Mouse (Mus musculus): Measurements from ENCODE around the gene Agbl4. TPM values are rescaled to one million over a fixed set of nuclear protein-coding genes. Genes with fewer than 3 reads are reported as not detected.

The Agbl4 gene
- polyA plus RNA-seq, 1 experiment from 2014 or later = 0.16 TPM

DNA sequence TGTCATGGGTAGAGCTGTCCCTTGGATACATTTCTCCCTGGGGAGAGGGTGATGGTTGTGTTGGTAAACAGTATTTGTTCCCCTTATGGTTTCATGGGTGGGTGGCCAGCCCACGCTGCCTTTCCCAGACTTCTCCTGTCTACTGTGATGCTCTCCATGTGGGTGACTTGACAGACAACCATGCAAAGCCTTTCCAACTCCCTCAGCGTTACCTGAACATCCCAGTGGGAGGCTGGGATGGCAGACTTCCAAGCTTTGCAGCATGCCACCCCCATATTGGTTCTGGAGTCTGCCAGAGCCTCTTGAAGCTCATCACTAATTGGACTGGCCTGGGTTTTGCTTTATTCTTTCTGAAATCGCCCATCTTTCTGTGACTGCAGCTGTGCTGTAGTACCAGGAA is 1101.3 kb downstream of the Agbl4 start:
- Histone ChIP-seq H3K27ac (ENCODE audit: low read length) (no peak overlapping the region), H3K9me3 (ENCODE audit: control insufficient read depth, low read length) (no peaks in the 10 kb centered on the region), H3K4me1 (ENCODE audit: control insufficient read depth, insufficient read depth, low read length) (no peaks in the 10 kb centered on the region), H3K4me3 (ENCODE audit: low read length) (no peak overlapping the region), H3K27me3 (replicated peaks; ENCODE audit: control insufficient read depth, insufficient read depth, low read length) (no peaks in the 10 kb centered on the region), H3K36me3 (ENCODE audit: control insufficient read depth, insufficient read depth, low read length) (no peaks in the 10 kb centered on the region), H3K9ac (ENCODE audit: low read depth, low read length) (no peak overlapping the region), H3K4me2 (ENCODE audit: low read depth, low read length) (no peak overlapping the region)
- no peak for ATAC-seq
- 59% methylated on average over 3 of the region's 3 CpGs for WGBS

DNA sequence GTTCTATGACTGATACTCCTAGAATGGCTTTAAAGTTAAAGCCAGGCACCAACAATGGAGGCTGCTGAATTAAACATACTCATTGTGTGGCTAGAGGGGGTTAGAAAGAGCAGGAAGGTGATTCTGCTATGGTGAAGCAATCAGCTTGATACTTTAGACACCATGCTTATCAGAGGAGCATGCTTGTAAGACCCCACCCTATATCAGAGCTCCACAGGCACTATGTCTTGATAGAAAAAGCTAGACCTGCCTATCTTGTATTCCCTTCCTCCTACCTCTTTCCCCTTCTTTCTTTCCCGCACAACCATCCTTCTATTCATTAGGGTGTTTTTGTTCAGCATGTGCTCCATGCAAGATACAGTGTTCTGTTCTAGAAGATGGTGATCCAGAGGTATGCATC is 1104.0 kb downstream of the Agbl4 start:
- Histone ChIP-seq H3K36me3 (ENCODE audit: control insufficient read depth, insufficient read depth, low read length) (no peaks in the 10 kb centered on the region), H3K27ac (ENCODE audit: low read length) (no peak overlapping the region), H3K4me3 (ENCODE audit: low read length) (no peak overlapping the region), H3K27me3 (replicated peaks; ENCODE audit: control insufficient read depth, insufficient read depth, low read length) (no peaks in the 10 kb centered on the region), H3K4me1 (ENCODE audit: control insufficient read depth, insufficient read depth, low read length) (no peaks in the 10 kb centered on the region), H3K9ac (ENCODE audit: low read depth, low read length) (no peak overlapping the region), H3K4me2 (ENCODE audit: low read depth, low read length) (no peak overlapping the region), H3K9me3 (ENCODE audit: control insufficient read depth, low read length) (no peaks in the 10 kb centered on the region)
- 92% methylated on average over 1 of the region's 1 CpGs for WGBS
- no peak for ATAC-seq

DNA sequence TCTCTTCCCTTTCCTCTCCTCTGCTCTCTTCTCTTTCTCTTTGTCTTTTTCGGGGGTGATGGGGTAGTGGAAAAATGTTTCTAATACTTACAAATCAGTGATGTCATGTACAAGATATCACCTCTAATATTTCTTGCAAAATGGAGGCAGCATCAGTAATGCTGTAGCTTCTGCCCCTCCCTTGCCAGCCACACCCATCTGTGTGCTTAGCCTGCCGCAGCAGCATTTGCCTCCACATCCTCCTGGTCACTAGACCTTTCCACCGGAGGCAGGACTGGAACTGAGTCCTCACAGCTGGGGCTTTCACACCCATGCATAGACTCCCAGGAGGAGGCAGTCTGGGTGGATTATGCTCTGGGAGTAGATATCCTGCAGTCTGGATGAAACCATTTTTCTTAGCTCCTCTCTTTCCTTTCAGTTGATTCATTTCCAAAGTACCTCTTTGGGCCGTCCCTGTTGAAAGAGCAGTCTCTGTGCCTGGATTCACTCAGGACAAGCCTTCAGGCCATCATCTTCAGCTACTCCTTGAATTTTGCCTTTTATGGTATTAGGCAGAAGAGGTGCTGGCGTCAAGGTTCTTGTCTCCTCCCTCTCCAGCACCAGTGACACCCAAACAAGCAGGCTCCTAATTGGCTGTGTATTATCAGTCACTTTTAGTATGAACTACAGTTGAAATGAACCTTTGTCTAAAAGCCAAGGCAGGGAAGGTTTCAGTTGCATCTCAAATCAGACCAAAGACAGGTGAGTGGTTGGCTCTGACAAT is 1105.7 kb downstream of the Agbl4 start:
- H3K36me3 ChIP-seq (ENCODE audit: control insufficient read depth, insufficient read depth, low read length) = no peaks in the 10 kb centered on the region
- ATAC-seq = peak; percentile 53
- 56% methylated on average over 5 of the region's 5 CpGs for WGBS
- no peak overlapping the region for H3K4me3 ChIP-seq (ENCODE audit: low read length)
- no peak overlapping the region for H3K9ac ChIP-seq (ENCODE audit: low read depth, low read length)
- H3K4me1 ChIP-seq (ENCODE audit: control insufficient read depth, insufficient read depth, low read length) = no peaks in the 10 kb centered on the region
- no peak overlapping the region for H3K27ac ChIP-seq (ENCODE audit: low read length)
- H3K27me3 ChIP-seq (replicated peaks; ENCODE audit: control insufficient read depth, insufficient read depth, low read length) = no peaks in the 10 kb centered on the region
- H3K4me2 ChIP-seq (ENCODE audit: low read depth, low read length) = no peak overlapping the region
- H3K9me3 ChIP-seq (ENCODE audit: control insufficient read depth, low read length) = no peaks in the 10 kb centered on the region

DNA sequence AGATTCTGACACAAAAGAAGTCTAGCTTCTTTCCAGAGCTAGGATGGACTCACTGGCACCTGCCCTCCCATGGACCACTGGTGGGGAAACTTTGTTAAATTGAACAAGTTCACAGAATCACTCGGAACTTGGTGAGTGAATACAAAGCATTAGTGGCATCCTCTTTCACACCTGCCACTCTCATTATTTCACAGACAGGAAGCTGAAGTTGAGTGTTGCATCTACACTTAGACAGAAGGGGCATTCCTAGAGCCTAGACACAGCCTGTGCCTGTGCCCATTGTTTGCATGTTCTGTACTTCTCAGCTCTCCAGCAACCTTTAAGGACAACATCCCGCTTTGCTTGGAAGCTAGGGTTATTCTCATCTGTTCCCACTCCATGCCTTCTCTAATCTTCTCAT is 1107.5 kb downstream of the Agbl4 start:
- H3K27ac ChIP-seq (ENCODE audit: low read length) = no peak overlapping the region
- WGBS = 78% methylated on average over 2 of the region's 2 CpGs
- H3K4me3 ChIP-seq (ENCODE audit: low read length) = no peak overlapping the region
- H3K4me2 ChIP-seq (ENCODE audit: low read depth, low read length) = no peak overlapping the region
- no peaks in the 10 kb centered on the region for H3K36me3 ChIP-seq (ENCODE audit: control insufficient read depth, insufficient read depth, low read length)
- H3K9ac ChIP-seq (ENCODE audit: low read depth, low read length) = no peak overlapping the region
- H3K27me3 ChIP-seq (replicated peaks; ENCODE audit: control insufficient read depth, insufficient read depth, low read length) = no peaks in the 10 kb centered on the region
- ATAC-seq = no peak
- H3K4me1 ChIP-seq (ENCODE audit: control insufficient read depth, insufficient read depth, low read length) = no peaks in the 10 kb centered on the region
- no peaks in the 10 kb centered on the region for H3K9me3 ChIP-seq (ENCODE audit: control insufficient read depth, low read length)

DNA sequence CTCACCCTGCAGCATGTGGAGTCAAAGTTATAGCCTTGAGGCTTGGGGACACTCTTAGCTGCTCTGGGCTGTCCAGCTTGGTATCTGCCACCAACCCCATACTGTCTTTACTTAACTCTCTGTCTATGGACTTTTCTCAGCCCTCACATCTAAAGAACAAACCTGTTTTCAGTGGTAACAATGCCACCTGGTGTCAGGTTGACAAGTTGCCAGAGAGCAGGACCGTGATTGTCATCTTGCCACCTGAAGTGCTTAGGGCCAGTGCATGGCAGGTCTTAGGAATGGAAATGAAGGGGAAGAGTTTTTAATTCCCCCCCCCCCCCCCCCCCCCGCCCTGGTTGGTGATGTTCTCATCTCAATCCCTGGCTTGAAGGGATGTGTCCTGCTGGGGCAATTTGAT is 1112.7 kb downstream of the Agbl4 start:
- Histone ChIP-seq H3K27me3 (replicated peaks; ENCODE audit: control insufficient read depth, insufficient read depth, low read length) (no peaks in the 10 kb centered on the region), H3K9ac (ENCODE audit: low read depth, low read length) (no peak overlapping the region), H3K36me3 (ENCODE audit: control insufficient read depth, insufficient read depth, low read length) (no peaks in the 10 kb centered on the region), H3K27ac (ENCODE audit: low read length) (no peak overlapping the region), H3K9me3 (ENCODE audit: control insufficient read depth, low read length) (no peaks in the 10 kb centered on the region), H3K4me3 (ENCODE audit: low read length) (no peak overlapping the region), H3K4me2 (ENCODE audit: low read depth, low read length) (no peak overlapping the region), H3K4me1 (ENCODE audit: control insufficient read depth, insufficient read depth, low read length) (no peaks in the 10 kb centered on the region; the same call in 1 of the 2 replicates)
- ATAC-seq = 0 out of 2 replicates have a peak, but pooled peaks have one; percentile 46
- 15% methylated on average over 2 of the region's 2 CpGs for WGBS

DNA sequence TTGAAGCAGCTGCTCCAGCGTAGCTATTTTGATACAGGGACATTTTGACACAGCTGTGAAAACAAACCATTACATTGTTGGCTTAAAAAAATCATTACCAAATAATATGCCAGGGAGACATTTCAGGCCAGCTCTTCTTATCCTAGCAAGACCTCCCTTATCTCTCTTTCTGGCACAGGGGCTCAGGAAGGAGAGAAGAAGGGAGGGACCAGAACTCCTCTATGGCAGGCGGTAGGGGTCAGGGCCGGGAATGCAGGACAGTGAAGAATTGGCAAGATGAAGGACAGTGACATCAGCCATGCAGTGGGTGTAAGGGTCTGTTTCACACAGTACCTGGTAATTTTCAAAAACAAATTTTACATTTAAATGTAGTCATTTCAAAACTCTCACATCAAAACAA is 1116.5 kb downstream of the Agbl4 start:
- H3K4me3 ChIP-seq (ENCODE audit: low read length) = no peak overlapping the region
- H3K36me3 ChIP-seq (ENCODE audit: control insufficient read depth, insufficient read depth, low read length) = no peaks in the 10 kb centered on the region
- ATAC-seq = no peak
- H3K27me3 ChIP-seq (replicated peaks; ENCODE audit: control insufficient read depth, insufficient read depth, low read length) = no peaks in the 10 kb centered on the region
- no peak overlapping the region for H3K27ac ChIP-seq (ENCODE audit: low read length)
- H3K4me2 ChIP-seq (ENCODE audit: low read depth, low read length) = no peak overlapping the region
- H3K9me3 ChIP-seq (ENCODE audit: control insufficient read depth, low read length) = no peaks in the 10 kb centered on the region
- H3K9ac ChIP-seq (ENCODE audit: low read depth, low read length) = no peak overlapping the region
- H3K4me1 ChIP-seq (ENCODE audit: control insufficient read depth, insufficient read depth, low read length) = no peaks in the 10 kb centered on the region; the same call in 1 of the 2 replicates
- 42% methylated on average over 3 of the region's 3 CpGs for WGBS

DNA sequence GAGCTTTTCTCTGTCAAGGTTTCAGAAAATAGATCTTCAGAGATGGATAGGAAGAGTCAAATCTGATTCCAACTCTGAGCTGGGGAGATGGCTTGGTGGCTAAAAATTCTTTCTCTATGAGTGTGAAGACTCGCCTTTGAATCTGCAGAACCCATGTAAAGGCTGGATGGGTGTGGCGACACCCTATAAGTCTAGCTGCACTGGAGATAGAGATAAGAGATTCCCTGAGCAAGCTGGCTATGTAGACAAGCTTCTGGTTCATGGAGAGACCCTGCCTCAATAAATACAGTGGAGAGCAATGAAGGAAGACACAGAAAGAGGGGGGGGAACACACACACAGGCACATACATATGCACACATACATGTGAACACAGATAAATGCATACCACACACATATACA is 1118.7 kb downstream of the Agbl4 start:
- no peak overlapping the region for H3K4me2 ChIP-seq (ENCODE audit: low read depth, low read length)
- H3K27ac ChIP-seq (ENCODE audit: low read length) = no peak overlapping the region
- no peak overlapping the region for H3K4me3 ChIP-seq (ENCODE audit: low read length)
- no peaks in the 10 kb centered on the region for H3K27me3 ChIP-seq (replicated peaks; ENCODE audit: control insufficient read depth, insufficient read depth, low read length)
- ATAC-seq = no peak
- 87% methylated on average over 2 of the region's 2 CpGs for WGBS
- no peaks in the 10 kb centered on the region for H3K9me3 ChIP-seq (ENCODE audit: control insufficient read depth, low read length)
- no peaks in the 10 kb centered on the region; the same call in 1 of the 2 replicates for H3K4me1 ChIP-seq (ENCODE audit: control insufficient read depth, insufficient read depth, low read length)
- no peak overlapping the region for H3K9ac ChIP-seq (ENCODE audit: low read depth, low read length)
- no peaks in the 10 kb centered on the region for H3K36me3 ChIP-seq (ENCODE audit: control insufficient read depth, insufficient read depth, low read length)

DNA sequence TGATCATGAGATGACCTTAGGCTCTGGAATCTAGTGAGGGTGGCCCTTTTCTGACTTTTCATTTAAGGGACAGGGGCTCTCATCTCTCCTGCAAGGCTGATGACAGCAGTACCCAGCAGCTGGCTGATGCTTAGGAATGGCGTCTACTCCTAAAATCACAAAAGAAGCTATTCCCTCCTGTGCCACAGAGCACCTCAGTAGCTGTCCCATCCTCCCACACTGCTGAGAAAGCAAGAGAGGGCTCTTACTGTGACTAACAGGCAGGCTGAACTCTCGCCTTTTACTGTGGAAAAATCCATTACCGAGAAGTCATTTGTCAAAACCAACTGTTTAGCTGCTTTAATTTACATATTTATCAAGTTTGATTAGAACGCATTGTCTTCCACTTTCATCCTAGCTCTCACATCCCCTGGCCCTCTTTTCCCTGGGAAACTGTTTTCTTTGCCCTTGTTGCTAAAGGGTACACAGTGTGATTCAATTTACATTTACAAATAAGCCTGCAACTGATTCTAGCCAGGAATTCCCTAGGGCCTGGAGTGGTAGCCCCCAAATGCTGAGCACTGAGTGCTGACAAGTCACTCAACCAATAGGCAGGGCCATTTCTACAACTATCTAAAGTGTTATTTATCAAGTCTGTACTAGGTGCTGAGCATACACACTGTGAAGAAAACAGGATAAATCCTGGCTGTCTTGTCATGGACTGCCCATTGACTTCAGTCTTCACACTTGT is 1119.8 kb downstream of the Agbl4 start:
- no peaks in the 10 kb centered on the region; the same call in 1 of the 2 replicates for H3K4me1 ChIP-seq (ENCODE audit: control insufficient read depth, insufficient read depth, low read length)
- H3K27me3 ChIP-seq (replicated peaks; ENCODE audit: control insufficient read depth, insufficient read depth, low read length) = no peaks in the 10 kb centered on the region
- ATAC-seq = no peak
- H3K27ac ChIP-seq (ENCODE audit: low read length) = no peak overlapping the region
- WGBS = 50% methylated on average over 4 of the region's 4 CpGs
- no peak overlapping the region for H3K4me3 ChIP-seq (ENCODE audit: low read length)
- H3K9me3 ChIP-seq (ENCODE audit: control insufficient read depth, low read length) = no peaks in the 10 kb centered on the region
- H3K36me3 ChIP-seq (ENCODE audit: control insufficient read depth, insufficient read depth, low read length) = no peaks in the 10 kb centered on the region
- no peak overlapping the region for H3K4me2 ChIP-seq (ENCODE audit: low read depth, low read length)
- H3K9ac ChIP-seq (ENCODE audit: low read depth, low read length) = no peak overlapping the region

DNA sequence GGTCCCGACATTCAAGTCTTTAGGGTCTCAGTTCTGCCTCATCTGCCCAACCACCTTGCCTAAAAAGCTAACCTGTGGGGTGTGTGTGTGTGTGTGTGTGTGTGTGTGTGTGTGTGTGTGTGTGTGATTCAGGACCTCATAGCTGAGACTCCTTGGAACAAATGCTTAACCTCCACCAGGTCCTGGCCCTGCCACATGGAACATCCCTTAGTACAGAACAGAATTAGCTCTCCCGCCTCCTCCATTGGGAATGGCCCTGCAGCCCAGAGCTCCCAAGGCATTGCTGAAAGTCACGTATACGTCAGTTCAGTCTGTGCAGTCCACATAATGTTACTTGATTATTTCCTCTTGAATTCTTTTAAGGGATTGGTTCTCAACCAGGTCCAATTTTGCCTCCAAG is 1120.7 kb downstream of the Agbl4 start:
- 93% methylated on average over 4 of the region's 4 CpGs for WGBS
- ATAC-seq = no peak
- H3K4me3 ChIP-seq (ENCODE audit: low read length) = no peak overlapping the region
- no peak overlapping the region for H3K4me2 ChIP-seq (ENCODE audit: low read depth, low read length)
- H3K4me1 ChIP-seq (ENCODE audit: control insufficient read depth, insufficient read depth, low read length) = no peaks in the 10 kb centered on the region; the same call in 1 of the 2 replicates
- no peaks in the 10 kb centered on the region for H3K9me3 ChIP-seq (ENCODE audit: control insufficient read depth, low read length)
- H3K9ac ChIP-seq (ENCODE audit: low read depth, low read length) = no peak overlapping the region
- no peaks in the 10 kb centered on the region for H3K27me3 ChIP-seq (replicated peaks; ENCODE audit: control insufficient read depth, insufficient read depth, low read length)
- no peak overlapping the region for H3K27ac ChIP-seq (ENCODE audit: low read length)
- H3K36me3 ChIP-seq (ENCODE audit: control insufficient read depth, insufficient read depth, low read length) = no peaks in the 10 kb centered on the region
